Mouse (Mus musculus) urinary bladder, adult 18-20 months (tissue): Measurements from ENCODE around the gene Sorl1.

Experiments used
- DNase-seq, 2 experiments: peaks; one replicate each; pipeline ENCODE4 v3.0.0; 2022; ENCODE audit warnings: low spot score in 2 of 2, mixed read lengths in 2 of 2

Sorl1 gene

GRCm38 (mm10) chr9:42122441-42122840 lies 1.7 kb downstream of the Sorl1 start:
- DNase-seq = no peak

- DNase-seq = no peak
Observed at GRCm38 (mm10) chr9:42121631-42122354, 2.3 kb downstream of the Sorl1 start.

GRCm38 (mm10) chr9:42116418-42117056 lies 7.6 kb downstream of the Sorl1 start:
- no peak for DNase-seq

- DNase-seq = no peak
Observed at GRCm38 (mm10) chr9:42115078-42115477, 9.0 kb downstream of the Sorl1 start.

GRCm38 (mm10) chr9:42113316-42113715 lies 10.8 kb downstream of the Sorl1 start:
- DNase-seq = no peak

- no peak for DNase-seq
Observed at GRCm38 (mm10) chr9:42112691-42113090, 11.4 kb downstream of the Sorl1 start.

GRCm38 (mm10) chr9:42111256-42111655 lies 12.8 kb downstream of the Sorl1 start:
- no peak for DNase-seq

GRCm38 (mm10) chr9:42109837-42110451 lies 14.2 kb downstream of the Sorl1 start:
- peak; percentile 67 to 74 for DNase-seq

- no peak for DNase-seq
Observed at GRCm38 (mm10) chr9:42109131-42109530, 15.0 kb downstream of the Sorl1 start.

GRCm38 (mm10) chr9:42108369-42108951 lies 15.6 kb downstream of the Sorl1 start:
- DNase-seq = peak in 1 of 2 experiments; percentile 66

GRCm38 (mm10) chr9:42107062-42107461 lies 17.0 kb downstream of the Sorl1 start:
- DNase-seq = no peak

GRCm38 (mm10) chr9:42106305-42106704 lies 17.8 kb downstream of the Sorl1 start:
- DNase-seq = no peak

- DNase-seq = no peak
Observed at GRCm38 (mm10) chr9:42103546-42103945, 20.6 kb downstream of the Sorl1 start.

- DNase-seq = no peak
Observed at GRCm38 (mm10) chr9:42102013-42102412, 22.1 kb downstream of the Sorl1 start.

- no peak for DNase-seq
Observed at GRCm38 (mm10) chr9:42101266-42101665, 22.8 kb downstream of the Sorl1 start.

- DNase-seq = no peak
Observed at GRCm38 (mm10) chr9:42100618-42101210, 23.4 kb downstream of the Sorl1 start.

- peak in 1 of 2 experiments; percentile 63 for DNase-seq
Observed at GRCm38 (mm10) chr9:42098474-42099121, 25.5 kb downstream of the Sorl1 start.

- no peak for DNase-seq
Observed at GRCm38 (mm10) chr9:42097731-42098473, 26.2 kb downstream of the Sorl1 start.

GRCm38 (mm10) chr9:42097006-42097730 lies 26.9 kb downstream of the Sorl1 start:
- no peak for DNase-seq

- peak in 1 of 2 experiments; percentile 47 for DNase-seq
Observed at GRCm38 (mm10) chr9:42094752-42095151, 29.3 kb downstream of the Sorl1 start.
